In the genomic region with DNA sequence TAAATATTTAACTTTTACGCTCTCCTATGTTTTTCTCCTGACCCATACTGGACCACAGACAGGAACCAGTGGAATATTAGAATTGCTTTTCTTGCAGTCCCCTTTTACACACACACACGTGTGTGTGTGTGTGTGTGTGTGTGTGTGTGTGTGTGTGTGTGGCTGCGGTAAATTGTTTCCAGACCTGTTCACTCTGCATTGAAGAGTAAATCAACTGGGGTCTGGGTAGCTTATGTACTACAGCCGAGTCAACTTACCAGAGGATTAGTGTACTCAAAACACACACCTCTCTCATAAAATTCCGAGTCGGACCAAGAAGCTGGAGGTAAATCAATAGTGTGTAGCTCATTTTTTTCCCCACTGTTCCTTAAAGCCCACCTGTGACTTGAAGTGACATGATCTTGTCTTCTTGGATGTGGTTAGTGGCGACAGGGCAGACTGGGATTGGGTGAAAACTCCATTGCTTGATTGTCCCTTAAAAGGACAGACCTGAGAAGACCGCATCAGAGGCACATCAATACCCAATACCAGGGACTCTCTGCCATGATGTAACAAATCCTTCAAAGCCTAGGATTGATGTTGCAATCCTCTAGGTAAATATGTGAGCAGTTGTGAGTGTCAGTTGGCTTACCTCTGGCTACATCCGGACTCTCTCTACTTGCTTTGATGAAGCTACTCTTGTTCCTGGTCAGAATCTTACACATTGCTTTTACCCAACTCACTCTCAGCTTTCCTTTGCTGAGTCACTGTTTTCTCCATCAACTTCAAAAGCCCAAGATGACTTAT, we compare ENCODE assay signal across 22 mouse cellular contexts.
DNase-seq lines count a peak whose midpoint lies in the region; ATAC-seq and TF ChIP-seq lines count a peak whose summit lies in the region.
"Had no signal": no experiment of that assay in that cellular context is flagged by ENCODE, and none has a peak within 500 bp of the region (broad histone marks: within the 10 kb centered on the region; RNA-seq: fewer than 3 reads in every experiment).

No protein-coding gene starts in this region.

- H3K9me3 ChIP-seq in limb, embryonic 11.5 days (ENCODE audit: control insufficient read depth, low read length), result no peaks in the 10 kb centered on the region
- no peaks in the 10 kb centered on the region for H3K9me3 ChIP-seq in limb, embryonic 10.5 days (replicated peaks)
- H3K9me3 ChIP-seq in limb, embryonic 13.5 days, result no peaks in the 10 kb centered on the region
- H3K9me3 ChIP-seq in liver, embryonic 14.5 days (ENCODE audit: control insufficient read depth, low read length), result no peaks in the 10 kb centered on the region
- H3K9me3 ChIP-seq: embryonic facial prominence, embryonic 15.5 days; forebrain, embryonic 10.5 days; heart, embryonic 13.5 days had no signal

- DNase-seq in limb, embryonic 11.5 days (ENCODE audit: low spot score), result no peak
- DNase-seq in limb, embryonic 10.5 days (ENCODE audit: low spot score), result no peak
- peak in 2 of 3 experiments; percentile 13 to 28 for DNase-seq in liver, embryonic 14.5 days (ENCODE audit: low read depth in 3 of 3, low spot score in 3 of 3)
- no peak for DNase-seq in thymus, postnatal 36 days
- no peak for DNase-seq in thymus, postnatal 10 days (ENCODE audit: low spot score in 2 of 2)
- no peak for DNase-seq in T-cell, adult 2 months (ENCODE audit: low spot score)
- DNase-seq: adrenal gland, postnatal 10 days; B cell, adult 2 months; cerebellum, adult 11-12 months; cerebellum, adult 9-10 months; cerebellum, postnatal 25 days; gastrocnemius, postnatal 36 days; heart, adult 11 months; heart, postnatal 36 days had no signal

- no peak overlapping the region for H3K4me2 ChIP-seq in limb, embryonic 11.5 days (ENCODE audit: low read depth, severe bottlenecking)
- H3K4me2 ChIP-seq in limb, embryonic 13.5 days (replicated peaks), result no peak overlapping the region
- peak overlapping the region; percentile 28; the same call in 1 of the 2 replicates for H3K4me2 ChIP-seq in liver, embryonic 14.5 days (ENCODE audit: low read depth)
- H3K4me2 ChIP-seq: embryonic facial prominence, embryonic 15.5 days; heart, embryonic 13.5 days had no signal

- WGBS in limb, embryonic 11.5 days, result 54% methylated on average over 9 of the region's 9 CpGs
- WGBS in limb, embryonic 10.5 days, result 69% methylated on average over 9 of the region's 9 CpGs
- 43% methylated on average over 9 of the region's 9 CpGs for WGBS in limb, embryonic 13.5 days
- WGBS in liver, embryonic 14.5 days (ENCODE audit: insufficient replicate concordance), result 62% methylated on average over 9 of the region's 9 CpGs

- no peak overlapping the region for H3K9ac ChIP-seq in limb, embryonic 11.5 days (ENCODE audit: low read length)
- no peak overlapping the region for H3K9ac ChIP-seq in limb, embryonic 13.5 days
- no peak overlapping the region for H3K9ac ChIP-seq in liver, embryonic 14.5 days (replicated peaks)
- H3K9ac ChIP-seq: embryonic facial prominence, embryonic 15.5 days; heart, embryonic 13.5 days had no signal

- no peak for TF ChIP-seq CTCF in liver, embryonic 14.5 days (IDR thresholded peaks at IDR 0.05; ENCODE audit: low read depth)

- no peak overlapping the region for H3K27ac ChIP-seq in limb, embryonic 11.5 days (replicated peaks; ENCODE audit: low read depth, low read length)
- no peak overlapping the region for H3K27ac ChIP-seq in limb, embryonic 10.5 days
- H3K27ac ChIP-seq in limb, embryonic 13.5 days, result no peak overlapping the region
- no peak overlapping the region for H3K27ac ChIP-seq in liver, embryonic 14.5 days
- H3K27ac ChIP-seq: embryonic facial prominence, embryonic 15.5 days; forebrain, embryonic 10.5 days; heart, embryonic 13.5 days had no signal

- no peak overlapping the region for H3K4me3 ChIP-seq in limb, embryonic 11.5 days (ENCODE audit: low read depth, low read length)
- no peak overlapping the region for H3K4me3 ChIP-seq in limb, embryonic 10.5 days
- no peak overlapping the region for H3K4me3 ChIP-seq in limb, embryonic 13.5 days
- H3K4me3 ChIP-seq in liver, embryonic 14.5 days (ENCODE audit: insufficient read depth in 1 of 2, low read depth in 2 of 2, low read length in 2 of 2), result no peak overlapping the region
- H3K4me3 ChIP-seq: embryonic facial prominence, embryonic 15.5 days; erythroblast, embryonic 14.5 days; forebrain, embryonic 10.5 days; heart, embryonic 13.5 days had no signal

- ATAC-seq in limb, embryonic 11.5 days (ENCODE audit: insufficient number of reproducible peaks, low FRiP score, low TSS enrichment, low read depth), result peak; percentile 65; the same call in 1 of the 2 replicates
- 0 out of 2 replicates have a peak, but pooled peaks have one; percentile 42 for ATAC-seq in limb, embryonic 13.5 days (ENCODE audit: low FRiP score, low read depth)
- ATAC-seq in liver, embryonic 14.5 days (ENCODE audit: insufficient read depth), result peak; percentile 74
- ATAC-seq: CD4-positive, CD25-positive, alpha-beta regulatory T cell, adult 4 months; forebrain, embryonic 14.5 days had no signal

- peaks cover 4% of the 10 kb centered on the region; the same call in 1 of the 2 replicates for H3K4me1 ChIP-seq in limb, embryonic 11.5 days (ENCODE audit: control insufficient read depth, insufficient read depth, low read length)
- H3K4me1 ChIP-seq in limb, embryonic 10.5 days, result peaks cover 22% of the 10 kb centered on the region
- peaks cover 18% of the 10 kb centered on the region for H3K4me1 ChIP-seq in limb, embryonic 13.5 days
- peaks cover 0 to 2% of the 10 kb centered on the region in 2 experiments; a peak in 1 of 4 replicates for H3K4me1 ChIP-seq in liver, embryonic 14.5 days (replicated peaks; ENCODE audit: control insufficient read depth in 2 of 2, insufficient read depth in 2 of 2, low read length in 1 of 2)
- H3K4me1 ChIP-seq: embryonic facial prominence, embryonic 15.5 days had no signal

- no peaks in the 10 kb centered on the region for H3K36me3 ChIP-seq in limb, embryonic 11.5 days (ENCODE audit: control insufficient read depth, insufficient read depth, low read length)
- no peaks in the 10 kb centered on the region for H3K36me3 ChIP-seq in limb, embryonic 10.5 days
- no peaks in the 10 kb centered on the region for H3K36me3 ChIP-seq in limb, embryonic 13.5 days
- no peaks in the 10 kb centered on the region for H3K36me3 ChIP-seq in liver, embryonic 14.5 days (replicated peaks; ENCODE audit: control insufficient read depth, insufficient read depth, low read depth)
- H3K36me3 ChIP-seq: embryonic facial prominence, embryonic 15.5 days; forebrain, embryonic 10.5 days; G1E; heart, embryonic 13.5 days had no signal

- no peaks in the 10 kb centered on the region for H3K27me3 ChIP-seq in limb, embryonic 11.5 days (ENCODE audit: control insufficient read depth, insufficient read depth, low read length)
- no peaks in the 10 kb centered on the region for H3K27me3 ChIP-seq in limb, embryonic 10.5 days (ENCODE audit: low read depth, poor library complexity, severe bottlenecking)
- no peaks in the 10 kb centered on the region for H3K27me3 ChIP-seq in limb, embryonic 13.5 days
- no peaks in the 10 kb centered on the region for H3K27me3 ChIP-seq in liver, embryonic 14.5 days (ENCODE audit: control insufficient read depth, insufficient read depth, low read length)
- H3K27me3 ChIP-seq: embryonic facial prominence, embryonic 15.5 days; heart, embryonic 13.5 days had no signal

- no peak for TF ChIP-seq EP300 in liver, embryonic 14.5 days (IDR thresholded peaks at IDR 0.05; ENCODE audit: low read depth)

Comparison
In these comparisons a context has a peak if more than half of its experiments do, and no peak if none do; other contexts are left out.
1. DNase-seq: peak in liver, embryonic 14.5 days (2 of 3); none in limb, embryonic 11.5 days (single experiment), limb, embryonic 10.5 days (single experiment), thymus, postnatal 36 days (0 of 2), thymus, postnatal 10 days (0 of 2) and T-cell, adult 2 months (single experiment).
2. Peak in every context shown above with its lines, with median percentiles within 50 percentile points of each other: ATAC-seq.